Mouse (Mus musculus) bone marrow macrophage, adult 2 months (primary cell): Measurements from ENCODE around the gene Dnah8.

Source experiments
- CTCF ChIP-seq: IDR thresholded peaks from 2 replicates; pipeline ENCODE4 v1.5.1; 2012; ENCODE audit warnings: low read depth, mild to moderate bottlenecking, low read length, moderate library complexity
- POLR2A ChIP-seq: IDR thresholded peaks from 2 replicates; pipeline ENCODE4 v1.6.1; 2012; ENCODE audit warnings: mild to moderate bottlenecking, low read depth, low read length, borderline replicate concordance

DNA sequence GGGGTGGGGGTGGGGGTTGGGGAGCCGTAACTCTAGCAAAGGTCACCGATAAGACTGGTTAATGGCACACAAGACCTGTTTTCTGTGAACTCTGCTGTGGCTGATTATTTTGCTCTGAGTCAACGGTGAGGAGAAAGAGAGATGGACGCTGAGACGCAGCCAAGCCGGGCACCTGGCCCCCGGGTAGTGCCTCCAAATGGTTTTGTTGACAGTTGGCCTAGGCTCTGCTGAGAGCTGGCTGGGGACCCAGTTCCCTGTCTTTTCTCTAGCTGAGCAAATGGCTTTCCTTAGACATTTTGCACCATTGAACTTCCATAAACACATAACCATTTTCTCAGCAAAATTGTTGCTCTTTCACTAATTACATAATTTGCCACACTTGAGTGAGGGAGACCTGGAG, 253.3 kb downstream of the Dnah8 start:
- TF ChIP-seq CTCF (no peak), POLR2A (no peak)
